Mouse (Mus musculus) lung, postnatal 25 days (tissue): ENCODE data around the gene Cdc25b.

Experiments used
- DNase-seq: peaks from one replicate; pipeline ENCODE4 v3.0.0; 2022; ENCODE audit warnings: low spot score

Cdc25b gene

DNA sequence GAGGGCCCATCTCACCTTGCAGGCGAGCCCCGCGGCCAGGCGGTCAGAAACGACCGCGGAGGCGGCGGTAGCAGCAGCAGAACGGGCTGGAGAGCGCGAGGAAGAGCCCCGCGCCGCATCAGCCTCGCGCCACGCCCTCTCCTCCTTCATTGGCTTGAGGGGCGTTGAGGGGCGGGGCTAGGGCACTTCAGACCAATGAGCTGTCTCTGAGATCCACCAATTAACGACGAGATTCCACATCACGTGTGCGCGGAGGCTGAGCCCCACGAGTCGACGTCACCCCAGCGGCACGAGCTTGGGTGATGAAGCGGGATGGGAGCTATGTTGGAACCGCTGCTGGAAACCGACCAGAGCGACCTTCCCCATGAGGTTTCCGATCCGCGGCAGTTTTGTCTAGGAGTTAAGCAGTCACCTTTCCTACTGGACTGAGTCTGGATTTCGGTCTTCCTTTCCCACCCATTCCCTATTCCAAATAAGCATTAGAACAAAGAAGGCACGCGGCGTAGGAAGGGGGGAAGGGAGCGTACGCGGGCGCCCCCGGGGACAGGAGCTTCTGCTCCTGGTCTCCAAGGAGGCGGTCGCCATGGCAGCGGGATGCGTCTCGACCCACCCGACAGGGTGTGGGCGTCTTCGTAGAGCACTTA lies 26.7 kb upstream of the Cdc25b start, which contains the start of gene 1700037H04Rik:
Gene 1700037H04Rik, minus strand, starts transcription at position 144 of the 644 bp plus-strand sequence.
- peak; percentile 98 for DNase-seq

DNA sequence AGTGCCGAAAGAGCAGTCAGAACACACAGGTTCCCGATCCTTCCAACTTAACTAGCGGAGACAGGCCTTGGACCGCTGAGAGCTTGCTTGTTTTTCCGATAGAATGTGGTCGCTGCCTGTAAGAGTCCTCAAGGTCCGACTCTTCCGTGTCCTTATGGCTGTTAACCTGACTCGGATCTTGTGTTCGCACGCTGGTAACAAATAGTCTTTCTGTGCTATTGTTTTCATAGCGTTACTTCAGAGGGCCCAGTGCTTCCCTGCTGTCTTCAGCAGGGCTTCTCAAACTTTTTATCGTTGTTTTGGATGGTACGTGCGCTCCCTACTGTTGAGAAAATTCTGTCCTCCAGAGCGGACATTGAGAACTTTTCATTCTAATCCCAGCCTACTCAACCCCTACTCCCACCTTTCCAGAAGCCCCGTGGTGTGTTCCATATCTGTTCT lies 26.1 kb upstream of the Cdc25b start:
- DNase-seq, result peak; percentile 57

GRCm38 (mm10) chr2:131163924-131164323 lies 22.8 kb upstream of the Cdc25b start:
- no peak for DNase-seq

DNA sequence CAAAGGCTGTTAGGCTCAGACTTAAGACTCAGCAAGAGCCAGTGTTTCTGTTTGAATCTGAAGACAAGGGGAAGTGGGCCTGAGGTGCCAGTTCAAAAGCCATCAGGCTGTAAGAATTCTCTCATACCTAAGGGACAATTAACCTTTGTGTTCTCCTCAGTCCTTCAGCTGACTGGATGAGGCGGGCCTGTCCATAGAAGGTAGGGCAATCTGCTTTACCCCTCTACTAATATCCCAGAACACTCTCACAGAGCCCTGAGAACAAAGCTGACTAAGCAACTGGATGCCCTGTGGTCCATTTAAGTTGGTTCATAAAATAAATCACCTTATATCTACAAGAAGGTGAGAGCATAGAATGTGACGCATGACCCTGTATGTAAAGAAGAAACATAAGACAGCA lies 20.6 kb upstream of the Cdc25b start:
- no peak for DNase-seq

GRCm38 (mm10) chr2:131167984-131168383 lies 18.8 kb upstream of the Cdc25b start:
- no peak for DNase-seq

- peak; percentile 24 for DNase-seq
Observed at GRCm38 (mm10) chr2:131168914-131169313, 17.8 kb upstream of the Cdc25b start.

- no peak for DNase-seq
Observed at GRCm38 (mm10) chr2:131170936-131171335, 15.8 kb upstream of the Cdc25b start.

- DNase-seq, result peak; percentile 81
Observed at GRCm38 (mm10) chr2:131171401-131172104, 15.2 kb upstream of the Cdc25b start.

GRCm38 (mm10) chr2:131172322-131172721 lies 14.4 kb upstream of the Cdc25b start:
- DNase-seq, result no peak

DNA sequence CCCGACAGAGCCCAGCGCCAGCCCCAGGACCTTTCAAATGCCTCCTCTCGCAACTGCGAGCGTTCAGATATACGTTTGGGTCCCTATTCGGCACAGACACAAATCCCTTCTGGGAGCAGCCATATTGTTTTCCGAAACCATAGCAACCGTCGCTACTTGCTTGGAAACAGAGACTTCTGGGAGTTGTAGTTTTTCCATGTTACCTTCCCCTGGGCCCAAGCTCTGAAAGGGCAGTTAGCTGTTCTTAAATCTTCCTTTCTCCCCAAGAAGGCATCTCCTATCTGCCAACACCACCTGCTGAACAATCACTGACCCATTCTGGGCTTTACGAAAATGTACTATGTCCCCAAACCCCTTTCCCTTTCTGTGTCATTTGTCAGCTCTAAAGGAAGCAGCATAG lies 12.0 kb upstream of the Cdc25b start:
- peak; percentile 85 for DNase-seq

GRCm38 (mm10) chr2:131175286-131175944 lies 11.3 kb upstream of the Cdc25b start:
- no peak for DNase-seq

GRCm38 (mm10) chr2:131175945-131176309 lies 10.8 kb upstream of the Cdc25b start:
- DNase-seq, result no peak

DNA sequence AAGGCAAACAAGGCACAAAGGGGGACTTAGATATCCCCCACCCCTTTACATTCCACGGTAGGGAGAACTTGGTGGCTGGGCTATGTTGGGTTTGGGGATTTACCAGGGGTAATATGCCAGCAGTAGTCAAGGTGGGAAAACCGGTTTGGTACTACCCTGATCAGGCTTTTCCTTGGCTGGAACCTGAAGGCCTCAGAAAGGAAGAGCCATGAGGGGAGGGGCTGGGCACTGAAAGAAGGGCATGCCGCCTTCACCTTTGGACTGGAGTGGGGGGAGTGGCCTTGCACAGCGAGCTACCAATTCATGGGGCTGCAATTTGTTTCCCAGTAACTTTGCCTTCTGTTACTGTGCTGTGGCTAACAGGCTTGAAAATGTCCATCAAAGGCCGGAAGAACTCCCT lies 10.3 kb upstream of the Cdc25b start:
- peak; percentile 77 for DNase-seq

GRCm38 (mm10) chr2:131177932-131178331 lies 8.8 kb upstream of the Cdc25b start:
- no peak for DNase-seq

- no peak for DNase-seq
Observed at GRCm38 (mm10) chr2:131178828-131179245, 7.9 kb upstream of the Cdc25b start.

DNA sequence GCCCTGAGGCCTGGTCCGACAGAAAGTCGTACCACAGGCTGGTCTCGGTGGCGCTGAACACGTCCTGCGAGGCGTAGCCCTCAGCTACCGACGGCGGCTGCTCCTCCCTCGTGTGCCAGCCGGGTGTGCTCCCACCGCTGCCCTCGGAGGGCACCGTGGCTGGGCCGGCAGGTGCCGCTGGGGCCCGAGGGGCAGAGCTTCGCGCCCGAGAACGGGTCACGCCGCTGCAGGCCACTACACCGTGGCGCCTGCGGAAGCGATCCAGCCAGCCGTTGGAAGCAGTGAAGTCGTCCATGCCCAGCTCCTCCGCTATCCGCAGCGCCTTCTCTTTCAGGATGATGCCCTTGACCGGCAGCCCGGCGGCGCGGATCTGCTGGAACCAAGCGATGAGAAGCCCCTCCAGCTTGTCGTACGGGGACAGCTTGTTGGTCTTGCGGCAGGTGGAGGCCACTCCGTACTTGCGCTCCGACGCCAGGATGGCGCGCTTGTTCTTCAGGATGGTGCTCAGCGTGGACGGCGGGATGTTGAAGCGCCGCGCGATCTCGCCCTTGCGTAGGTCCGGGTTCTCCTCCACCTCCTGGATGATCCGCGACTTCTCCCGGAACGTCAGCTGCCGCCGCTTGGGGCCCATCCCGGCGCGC lies 7.4 kb upstream of the Cdc25b start:
- peak; percentile 51 for DNase-seq

- peak; percentile 83 for DNase-seq
Observed at GRCm38 (mm10) chr2:131179990-131180587, 6.7 kb upstream of the Cdc25b start, which contains the start of gene Cenpb. Cenpb (minus strand) TSS chr2:131180067.

DNA sequence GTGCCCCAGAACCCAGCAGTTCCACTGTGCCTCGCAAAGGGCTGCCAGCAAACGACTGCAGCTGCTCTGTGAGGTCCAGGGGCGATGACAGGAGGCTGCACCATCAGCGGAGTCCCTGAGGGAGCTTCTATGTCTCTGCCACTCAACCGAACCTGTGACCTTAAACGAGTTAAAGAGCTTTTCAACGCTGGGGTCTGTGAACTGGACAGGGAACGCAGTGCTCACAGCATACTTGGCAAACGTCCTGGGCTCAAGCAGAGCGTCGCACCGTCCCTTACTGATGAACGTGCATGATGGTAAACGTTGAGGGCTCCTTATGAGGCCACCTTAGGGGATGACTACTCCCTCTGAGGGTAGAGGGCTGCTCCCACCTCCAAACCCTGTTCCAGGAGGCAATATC lies 406 bp upstream of the Cdc25b start:
- no peak for DNase-seq

- DNase-seq, result no peak
Observed at GRCm38 (mm10) chr2:131187602-131187922, 813 bp downstream of the Cdc25b start.

DNA sequence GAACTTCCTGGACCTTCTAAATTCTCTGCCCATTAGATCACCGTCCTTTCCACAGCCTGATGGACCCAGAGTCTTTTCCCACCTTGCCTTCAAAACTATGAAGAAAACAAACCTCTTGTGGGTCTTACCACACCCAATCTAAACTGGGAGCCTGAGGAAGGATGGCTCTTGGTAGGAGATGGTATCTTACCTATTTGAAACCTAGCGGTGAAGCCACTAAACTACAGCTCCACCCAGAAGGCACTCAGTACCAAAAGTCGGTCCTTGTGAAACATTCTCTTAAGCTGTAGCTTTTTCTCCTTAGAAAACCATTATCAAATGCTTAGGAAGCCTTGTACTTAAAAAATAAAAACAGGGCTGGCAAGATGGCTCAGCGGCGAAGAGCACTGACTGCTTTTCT lies 1.6 kb downstream of the Cdc25b start:
- DNase-seq, result no peak

GRCm38 (mm10) chr2:131189521-131190309 lies 3.0 kb downstream of the Cdc25b start:
- peak; percentile 61 for DNase-seq
